1 mouse cellular context compared by ENCODE assay signal in genomic region chr2:13536747-13537146, GRCm38 (mm10).
TF ChIP-seq lines count a peak whose summit lies in the region.

No protein-coding gene starts in this region.

TF ChIP-seq in CH12.LX, 34 proteins besides CTCF, POLR2A, EP300 and RAD21 (continued from another document):
- TF ChIP-seq MYC (IDR thresholded peaks at IDR 0.05; ENCODE audit: low read depth, low read length) (no peak), MEF2A (IDR thresholded peaks at IDR 0.05; ENCODE audit: borderline replicate concordance, low read depth, low read length) (no peak), CHD1 (IDR thresholded peaks at IDR 0.05; ENCODE audit: low read depth, low read length) (no peak), CHD2 (IDR thresholded peaks at IDR 0.05; ENCODE audit: low read length) (no peak), MAX (IDR thresholded peaks at IDR 0.05; ENCODE audit: low read length) (no peak), ZKSCAN1 (IDR thresholded peaks at IDR 0.05; ENCODE audit: borderline replicate concordance, low read depth, low read length) (no peak), PAX5 (IDR thresholded peaks at IDR 0.05; ENCODE audit: low read length) (no peak), ZC3H11A (IDR thresholded peaks at IDR 0.05; ENCODE audit: low read depth, low read length) (no peak), USF2 (conservative IDR thresholded peaks at IDR 0.05; ENCODE audit: low read depth, low read length) (no peak), ZMIZ1 (IDR thresholded peaks at IDR 0.05; ENCODE audit: low read depth, low read length) (no peak), GABPA (IDR thresholded peaks at IDR 0.05; ENCODE audit: insufficient replicate concordance, low read depth, low read length) (no peak), ETS1 (conservative IDR thresholded peaks at IDR 0.05; ENCODE audit: low read depth, low read length) (no peak)
TF ChIP-seq in CH12.LX: peak in this region for 0.
